Mouse (Mus musculus) small intestine, adult 2 months (tissue): Measurements from ENCODE around the gene Slc17a6.

Experiments
- CTCF ChIP-seq: fragments of 200-500 bp; IDR thresholded peaks from 2 replicates; pipeline ENCODE4 v1.5.1; 2012; ENCODE audit warnings: low read depth, mild to moderate bottlenecking, control low read depth, inconsistent platforms, low read length, moderate library complexity, mixed read lengths; ENCODE audit not compliant: insufficient replicate concordance, insufficient read length; ENCODE audit errors: extremely low read depth
- POLR2A ChIP-seq: fragments of 200-500 bp; IDR thresholded peaks from 2 replicates; pipeline ENCODE4 v1.6.1; 2012; ENCODE audit warnings: low read depth, mild to moderate bottlenecking, control low read depth, inconsistent platforms, low read length, moderate library complexity

DNA sequence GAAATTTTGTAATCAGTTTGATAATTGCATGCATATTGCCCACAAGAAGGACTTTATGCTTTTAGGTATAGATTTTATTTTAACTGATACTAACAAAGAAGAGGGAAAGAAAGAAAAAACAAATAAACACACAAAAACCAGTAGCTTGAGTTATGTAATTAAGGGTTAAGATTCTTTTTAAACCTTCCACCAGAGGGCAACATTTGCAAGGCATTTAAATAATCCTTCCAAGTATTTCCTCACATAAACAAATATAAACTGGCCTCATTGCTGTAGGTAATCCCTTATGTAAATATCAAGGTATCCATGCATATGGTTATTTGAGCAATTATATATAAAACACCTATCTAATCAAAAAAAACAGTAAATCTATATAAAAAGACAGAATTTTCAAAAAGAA lies 3.9 kb upstream of the Slc17a6 start:
- TF ChIP-seq POLR2A (no peak), CTCF (no peak)
